Mouse (Mus musculus) CH12.LX (cell line): Measurements from ENCODE around the gene Celsr2.

Experiments
- CHD1 ChIP-seq: IDR thresholded peaks from 2 replicates; pipeline ENCODE4 v1.6.1; 2012; ENCODE audit warnings: low read depth, low read length, improper control_type of control experiment, inconsistent platforms
- CTCF ChIP-seq, 2 experiments: IDR thresholded peaks in 1 of 2; conservative IDR thresholded peaks in 1 of 2; 2 replicates each; pipeline ENCODE4 v1.5.1; 2011 to 2012; ENCODE audit warnings: low read depth in 2 of 2, low read length in 2 of 2, improper control_type of control experiment in 1 of 2, inconsistent platforms in 1 of 2, mild to moderate bottlenecking in 1 of 2, moderate library complexity in 1 of 2
- EP300 ChIP-seq: IDR thresholded peaks from 2 replicates; pipeline ENCODE4 v1.6.1; 2011; ENCODE audit warnings: low read length, improper control_type of control experiment
- MAFK ChIP-seq: IDR thresholded peaks from 2 replicates; pipeline ENCODE4 v1.6.1; 2011; ENCODE audit warnings: low read length, improper control_type of control experiment; ENCODE audit not compliant: insufficient replicate concordance
- NELFE ChIP-seq: IDR thresholded peaks from 2 replicates; pipeline ENCODE4 v1.6.1; 2011; ENCODE audit warnings: low read depth, low read length, improper control_type of control experiment
- NRF1 ChIP-seq: IDR thresholded peaks from 2 replicates; pipeline ENCODE4 v1.6.1; 2014; ENCODE audit warnings: low read depth, mild to moderate bottlenecking, inconsistent platforms, low read length, improper control_type of control experiment, moderate library complexity
- POLR2A ChIP-seq: IDR thresholded peaks from 2 replicates; pipeline ENCODE4 v1.6.1; 2011; ENCODE audit warnings: low read depth, mild to moderate bottlenecking, improper control_type of control experiment, low read length
- RCOR1 ChIP-seq: conservative IDR thresholded peaks from 2 replicates; pipeline ENCODE4 v1.6.1; 2012; ENCODE audit warnings: low read depth, mild to moderate bottlenecking, inconsistent platforms, low read length, improper control_type of control experiment
- SIN3A ChIP-seq: IDR thresholded peaks from 2 replicates; pipeline ENCODE4 v1.6.1; 2012; ENCODE audit warnings: low read length, improper control_type of control experiment, inconsistent platforms
- TBP ChIP-seq: conservative IDR thresholded peaks from 2 replicates; pipeline ENCODE4 v1.6.1; 2011; ENCODE audit warnings: low read depth, low read length, improper control_type of control experiment
- UBTF ChIP-seq: IDR thresholded peaks from 2 replicates; pipeline ENCODE4 v1.6.1; 2012; ENCODE audit warnings: low read depth, mild to moderate bottlenecking, inconsistent platforms, low read length, improper control_type of control experiment, moderate library complexity

DNA sequence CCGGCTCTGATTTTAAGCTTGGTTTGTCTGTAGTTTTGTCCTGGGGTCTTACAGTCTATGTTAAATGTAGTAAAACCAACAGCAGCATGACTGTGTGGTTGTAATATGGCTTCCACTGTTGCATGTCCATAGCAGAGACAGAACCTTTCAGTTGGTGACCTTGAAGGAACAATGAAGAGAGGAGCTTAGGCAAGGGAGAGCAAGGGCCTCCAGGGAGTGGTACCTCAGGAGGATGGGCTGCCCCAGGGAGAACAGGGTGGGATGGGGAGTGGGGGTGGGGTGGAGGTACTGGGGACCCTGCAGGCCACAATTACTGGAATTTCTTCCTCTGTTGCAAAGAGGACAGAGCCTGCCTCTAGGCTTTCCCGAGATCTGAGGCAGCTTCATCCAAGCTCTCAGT is 36.6 kb upstream of the Celsr2 start:
- TF ChIP-seq EP300: no peak
- no peak for TF ChIP-seq CTCF (conservative IDR thresholded peaks at IDR 0.05 in 1 of 2, IDR thresholded peaks at IDR 0.05 in 1 of 2; ENCODE audit: low read depth in 2 of 2, low read length in 2 of 2)
- no peak for TF ChIP-seq POLR2A
- TF ChIP-seq CHD1: no peak
- no peak for TF ChIP-seq SIN3A
- no peak for TF ChIP-seq RCOR1
- TF ChIP-seq NRF1: no peak
- TF ChIP-seq TBP: no peak
- TF ChIP-seq MAFK: no peak
- no peak for TF ChIP-seq NELFE
- no peak for TF ChIP-seq UBTF
